Mouse (Mus musculus): ENCODE measurements at regions not wholly inside any gene's neighbourhood (a gene's known extent, or its start where the extent isn't known, plus 50 kb on each side); places are given as distances from the start of the nearest gene placed in this dataset.

GRCm38 (mm10) chr15:41154551-41155151 is 1020.5 kb downstream of the 9330182O14Rik start:
- no peak for TF ChIP-seq CTCF (IDR thresholded peaks at IDR 0.05; ENCODE audit: insufficient read depth, low read length)
- TF ChIP-seq POLR2A (IDR thresholded peaks at IDR 0.05; ENCODE audit: borderline replicate concordance, extremely low read depth, low read depth, low read length): no peak
